15 mouse cellular contexts compared by ENCODE assay signal in the genomic region with DNA sequence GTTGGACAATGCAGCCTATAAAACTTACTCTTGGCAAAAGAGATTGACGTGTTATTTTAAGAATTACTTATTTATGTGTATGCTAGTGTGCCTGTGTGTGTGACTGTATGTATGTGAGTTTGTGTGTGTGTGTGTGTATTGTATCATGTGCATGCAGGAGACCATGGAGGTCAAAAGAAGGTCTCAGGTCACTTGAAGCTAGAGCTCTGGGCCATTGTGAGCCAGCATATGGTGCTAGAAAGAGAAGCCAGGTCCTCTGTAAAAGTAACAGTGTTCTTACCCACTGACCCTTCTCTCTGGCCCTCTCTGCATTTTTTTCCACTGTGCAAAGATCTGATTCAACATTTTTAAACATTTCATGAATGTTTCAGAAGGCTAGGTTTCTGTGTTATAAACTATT. TPM values are rescaled to one million over a fixed set of nuclear protein-coding genes. Genes with fewer than 3 reads are reported as not detected.
"Had no signal": no experiment of that assay in that cellular context is flagged by ENCODE, and none has a peak within 500 bp of the region (broad histone marks: within the 10 kb centered on the region; RNA-seq: fewer than 3 reads in every experiment).

No protein-coding gene starts in this region.

- H3K4me1 ChIP-seq: liver, embryonic 12.5 days; liver, embryonic 15.5 days had no signal

- DNase-seq: kidney, adult 9 months; kidney, postnatal 14 days; liver; lung, adult 18-20 months; lung, postnatal 4 days; midbrain, embryonic 14.5 days; thymus, adult 18-20 months; thymus, postnatal 36 days had no signal

- H3K27me3 ChIP-seq: limb, embryonic 13.5 days; liver, embryonic 12.5 days; liver, embryonic 15.5 days had no signal

- H3K27ac ChIP-seq: limb, embryonic 10.5 days; limb, embryonic 13.5 days; liver, embryonic 12.5 days; liver, embryonic 15.5 days had no signal

- H3K4me3 ChIP-seq: limb, embryonic 10.5 days; limb, embryonic 13.5 days; liver, embryonic 12.5 days; liver, embryonic 15.5 days had no signal

- H3K36me3 ChIP-seq: limb, embryonic 10.5 days; limb, embryonic 13.5 days; liver, embryonic 12.5 days; liver, embryonic 15.5 days had no signal

- H3K9ac ChIP-seq: limb, embryonic 13.5 days; liver, embryonic 12.5 days; liver, embryonic 15.5 days had no signal

- ATAC-seq: liver, embryonic 12.5 days; lung, postnatal 0 days had no signal

- H3K9me3 ChIP-seq: limb, embryonic 10.5 days; limb, embryonic 13.5 days; liver, embryonic 12.5 days; liver, embryonic 15.5 days had no signal

- H3K4me2 ChIP-seq: limb, embryonic 13.5 days; liver, embryonic 12.5 days; liver, embryonic 15.5 days; midbrain, embryonic 11.5 days had no signal

RNA-seq across cellular contexts. Expression of a gene that starts 25.7 kb away (rescaled TPM):
- polyA plus RNA-seq: testis, adult 2 months had no signal
